Mouse (Mus musculus) urinary bladder, postnatal 0 days (tissue): ENCODE data around the gene Ckap2l. TPM values are rescaled to one million over a fixed set of nuclear protein-coding genes. Genes with fewer than 3 reads are reported as not detected.

ENCODE experiments used
- polyA plus RNA-seq: library from polyadenylated mRNA; unstranded; fragments of >200 nt; fragmentation: Nextera tagmentation; extraction: Ambion mirVana; gene quantifications from 2 replicates; pipeline ENCODE4 v1.2.1, GENCODE M21; 2015

Gene Ckap2l
- 8.4 and 14.4 TPM in 2 replicates for polyA plus RNA-seq

DNA sequence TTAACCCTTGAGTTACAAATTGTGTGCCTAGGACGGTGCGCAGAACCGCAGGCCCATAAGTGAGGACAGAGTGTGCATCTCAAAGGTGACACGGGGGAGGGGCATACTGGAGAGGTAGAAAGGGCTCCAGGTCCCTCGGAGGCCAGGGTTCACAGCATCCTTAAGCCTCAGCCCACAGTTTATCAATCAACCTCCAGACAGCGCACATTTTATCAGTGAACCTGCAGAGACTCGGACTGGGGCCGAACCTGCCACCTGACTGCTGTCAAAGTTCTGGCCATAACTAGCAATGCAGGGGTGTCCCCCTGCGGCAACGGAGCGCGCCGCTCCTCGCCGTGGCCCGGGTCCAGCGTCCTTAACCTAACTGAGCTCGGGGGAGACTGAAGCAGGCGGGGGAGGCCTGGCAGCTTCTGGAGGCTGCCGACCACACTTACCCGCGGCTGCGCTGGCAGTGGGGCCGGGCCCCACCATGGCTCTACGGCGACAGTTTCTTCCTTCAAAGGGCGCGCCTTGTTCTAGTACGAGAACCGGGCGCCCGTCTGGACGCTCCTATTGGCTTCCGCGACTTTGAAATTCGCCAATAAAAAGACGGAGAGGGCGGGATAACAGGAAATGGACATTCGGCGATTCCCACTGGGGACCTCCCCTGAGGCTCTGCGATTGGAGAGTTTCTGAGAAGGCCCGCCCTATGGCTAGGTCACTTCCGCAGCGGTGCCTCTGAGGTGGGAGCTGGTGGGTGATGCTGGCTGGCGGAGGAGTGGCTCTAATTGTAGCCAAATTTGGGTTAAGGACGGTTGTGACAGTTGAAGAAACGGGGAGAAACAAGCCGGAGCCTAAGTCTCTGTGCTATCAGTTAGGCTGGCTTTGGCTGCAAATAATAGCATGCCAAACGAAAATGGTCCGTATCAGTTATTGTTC lies at the start of gene Ckap2l:
Gene Ckap2l, minus strand, starts transcription at position 542 of the 918 bp plus-strand sequence.

DNA sequence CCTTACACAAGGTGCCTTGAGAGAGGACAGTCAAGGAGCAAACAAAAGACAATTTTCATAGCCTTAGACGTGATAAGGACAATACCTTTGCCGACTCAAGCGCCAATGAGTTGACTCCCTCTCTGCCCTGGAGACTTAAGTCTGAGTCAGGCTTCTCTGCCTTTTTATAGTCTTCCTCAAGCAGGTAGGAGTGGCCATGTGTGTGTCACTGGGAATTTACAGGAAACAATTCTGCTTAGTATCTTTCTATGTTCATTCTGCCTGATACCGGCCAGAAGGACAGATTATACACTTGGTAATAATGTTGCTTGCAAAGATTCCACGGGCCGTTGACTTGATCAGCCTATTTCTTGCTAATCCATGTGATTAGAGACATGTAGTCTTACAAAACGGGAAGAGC lies 12.8 kb upstream of the Ckap2l start, which contains the start of gene Il1a:
Gene Il1a, minus strand, starts transcription at position 137 of the 400 bp plus-strand sequence.

Other genes with a start within 250 kb of the Ckap2l start
- 0.12 and 0.16 TPM in 2 replicates for gene Vinac1, start 249.0 kb downstream of the Ckap2l start, polyA plus RNA-seq
- 7.3 and 8.9 TPM in 2 replicates for gene Ttl, start 231.3 kb downstream of the Ckap2l start, polyA plus RNA-seq
- gene Polr1b, start 196.2 kb downstream of the Ckap2l start, polyA plus RNA-seq, result 8.3 and 8.7 TPM in 2 replicates
- 16.5 and 17.6 TPM in 2 replicates for gene Chchd5, start 167.5 kb downstream of the Ckap2l start, polyA plus RNA-seq
- gene Slc20a1, start 98.4 kb downstream of the Ckap2l start, polyA plus RNA-seq, result 14.3 and 17.4 TPM in 2 replicates
- 0.11 and 1.9 TPM in 2 replicates for gene Il1a, start 12.8 kb upstream of the Ckap2l start, polyA plus RNA-seq
- 0.40 and 1.8 TPM in 2 replicates for gene Il1b, start 73.9 kb upstream of the Ckap2l start, polyA plus RNA-seq
- gene F830045P16Rik, start 239.4 kb upstream of the Ckap2l start, polyA plus RNA-seq, result not detected in 2 replicates